Mouse (Mus musculus): ENCODE results near the gene Nipbl. TPM values are rescaled to one million over a fixed set of nuclear protein-coding genes. Genes with fewer than 3 reads are reported as not detected.
A peak's percentile ranks its signal among the peaks of the same experiment; 100 is the strongest.

The Nipbl gene
- polyA plus RNA-seq, 1 experiment from 2014 or later, result 5.7 TPM

- ATAC-seq, result no peak
- Histone ChIP-seq H3K9me3 (ENCODE audit: low read length) (no peaks in the 10 kb centered on the region), H3K4me3 (ENCODE audit: low read depth, low read length) (no peak overlapping the region), H3K4me2 (ENCODE audit: low read depth, low read length) (no peak overlapping the region), H3K27me3 (ENCODE audit: insufficient read depth, low read length) (no peaks in the 10 kb centered on the region), H3K27ac (ENCODE audit: low read depth) (no peak overlapping the region), H3K9ac (replicated peaks) (no peak overlapping the region), H3K36me3 (replicated peaks; ENCODE audit: insufficient read depth, low read length) (peaks cover 63% of the 10 kb centered on the region), H3K4me1 (ENCODE audit: insufficient read depth) (no peaks in the 10 kb centered on the region)
- TF ChIP-seq EP300 (IDR thresholded peaks at IDR 0.05; ENCODE audit: low read depth), result no peak
- no peak for TF ChIP-seq CTCF (IDR thresholded peaks at IDR 0.05; ENCODE audit: low read depth)
- DNase-seq, result no peak
- 62% methylated on average over 1 of the region's 1 CpGs for WGBS (ENCODE audit: insufficient replicate concordance)
Measured at GRCm38 (mm10) chr15:8305474-8305873, 138.8 kb downstream of the Nipbl start.

- no peak for TF ChIP-seq EP300 (IDR thresholded peaks at IDR 0.05; ENCODE audit: low read depth)
- no peak for TF ChIP-seq CTCF (IDR thresholded peaks at IDR 0.05; ENCODE audit: low read depth)
- 82% methylated on average over 10 of the region's 10 CpGs for WGBS (ENCODE audit: insufficient replicate concordance)
- H3K27me3 ChIP-seq (ENCODE audit: insufficient read depth, low read length), result no peaks in the 10 kb centered on the region
Measured at GRCm38 (mm10) chr15:8302944-8303343, 141.3 kb downstream of the Nipbl start.

GRCm38 (mm10) chr15:8294150-8294549 lies 150.1 kb downstream of the Nipbl start:
- no peak for DNase-seq
- Histone ChIP-seq H3K27me3 (ENCODE audit: insufficient read depth, low read length) (no peaks in the 10 kb centered on the region), H3K36me3 (replicated peaks; ENCODE audit: insufficient read depth, low read length) (peaks cover 77% of the 10 kb centered on the region), H3K9ac (replicated peaks) (no peak overlapping the region), H3K9me3 (ENCODE audit: low read length) (no peaks in the 10 kb centered on the region), H3K4me1 (ENCODE audit: insufficient read depth) (no peaks in the 10 kb centered on the region), H3K4me2 (ENCODE audit: low read depth, low read length) (no peak overlapping the region), H3K4me3 (ENCODE audit: low read depth, low read length) (no peak overlapping the region), H3K27ac (ENCODE audit: low read depth) (no peak overlapping the region)
- ATAC-seq, result no peak
- TF ChIP-seq EP300 (IDR thresholded peaks at IDR 0.05; ENCODE audit: low read depth) (no peak), CTCF (IDR thresholded peaks at IDR 0.05; ENCODE audit: low read depth) (no peak)
- 86% methylated on average over 6 of the region's 6 CpGs for WGBS (ENCODE audit: insufficient replicate concordance)

More at GRCm38 (mm10) chr15:8302944-8303343, 141.3 kb downstream of the Nipbl start:
- peaks cover 74% of the 10 kb centered on the region for H3K36me3 ChIP-seq (replicated peaks; ENCODE audit: insufficient read depth, low read length)
- no peak overlapping the region for H3K9ac ChIP-seq (replicated peaks)
- H3K9me3 ChIP-seq (ENCODE audit: low read length), result no peaks in the 10 kb centered on the region
- no peak overlapping the region for H3K4me2 ChIP-seq (ENCODE audit: low read depth, low read length)
- no peaks in the 10 kb centered on the region for H3K4me1 ChIP-seq (ENCODE audit: insufficient read depth)
- no peak for DNase-seq
- no peak overlapping the region for H3K4me3 ChIP-seq (ENCODE audit: low read depth, low read length)
- ATAC-seq, result no peak
- H3K27ac ChIP-seq (ENCODE audit: low read depth), result no peak overlapping the region

- H3K9me3 ChIP-seq (ENCODE audit: low read length), result no peaks in the 10 kb centered on the region
- ATAC-seq (peak; percentile 88), DNase-seq (peak; percentile 43)
- no peaks in the 10 kb centered on the region for H3K4me1 ChIP-seq (ENCODE audit: insufficient read depth)
- peaks cover 52% of the 10 kb centered on the region for H3K36me3 ChIP-seq (replicated peaks; ENCODE audit: insufficient read depth, low read length)
- TF ChIP-seq CTCF (IDR thresholded peaks at IDR 0.05; ENCODE audit: low read depth) (no peak), EP300 (IDR thresholded peaks at IDR 0.05; ENCODE audit: low read depth) (no peak)
- no peak overlapping the region for H3K9ac ChIP-seq (replicated peaks)
- H3K27me3 ChIP-seq (ENCODE audit: insufficient read depth, low read length), result no peaks in the 10 kb centered on the region
- no peak overlapping the region for H3K4me3 ChIP-seq (ENCODE audit: low read depth, low read length)
- WGBS (ENCODE audit: insufficient replicate concordance), result 86% methylated on average over 14 of the region's 14 CpGs
- no peak overlapping the region for H3K4me2 ChIP-seq (ENCODE audit: low read depth, low read length)
- no peak overlapping the region for H3K27ac ChIP-seq (ENCODE audit: low read depth)
Measured at GRCm38 (mm10) chr15:8291251-8291650, 153.0 kb downstream of the Nipbl start.

GRCm38 (mm10) chr15:8282155-8282554 lies 162.1 kb downstream of the Nipbl start:
- Histone ChIP-seq H3K36me3 (replicated peaks; ENCODE audit: insufficient read depth, low read length) (no peaks in the 10 kb centered on the region), H3K27me3 (ENCODE audit: insufficient read depth, low read length) (no peaks in the 10 kb centered on the region), H3K4me2 (ENCODE audit: low read depth, low read length) (no peak overlapping the region), H3K9ac (replicated peaks) (no peak overlapping the region), H3K4me3 (ENCODE audit: low read depth, low read length) (no peak overlapping the region), H3K9me3 (ENCODE audit: low read length) (no peaks in the 10 kb centered on the region), H3K4me1 (ENCODE audit: insufficient read depth) (no peaks in the 10 kb centered on the region), H3K27ac (ENCODE audit: low read depth) (no peak overlapping the region)
- 78% methylated on average over 2 of the region's 2 CpGs for WGBS (ENCODE audit: insufficient replicate concordance)
- TF ChIP-seq CTCF (IDR thresholded peaks at IDR 0.05; ENCODE audit: low read depth) (no peak), EP300 (IDR thresholded peaks at IDR 0.05; ENCODE audit: low read depth) (no peak)
- DNase-seq, result no peak
- no peak for ATAC-seq

- Histone ChIP-seq H3K27ac (ENCODE audit: low read depth) (no peak overlapping the region), H3K9me3 (ENCODE audit: low read length) (no peaks in the 10 kb centered on the region), H3K4me3 (ENCODE audit: low read depth, low read length) (no peak overlapping the region), H3K4me1 (ENCODE audit: insufficient read depth) (no peaks in the 10 kb centered on the region), H3K27me3 (ENCODE audit: insufficient read depth, low read length) (no peaks in the 10 kb centered on the region), H3K36me3 (replicated peaks; ENCODE audit: insufficient read depth, low read length) (no peaks in the 10 kb centered on the region), H3K9ac (replicated peaks) (no peak overlapping the region), H3K4me2 (ENCODE audit: low read depth, low read length) (no peak overlapping the region)
- no peak for TF ChIP-seq CTCF (IDR thresholded peaks at IDR 0.05; ENCODE audit: low read depth)
- TF ChIP-seq EP300 (IDR thresholded peaks at IDR 0.05; ENCODE audit: low read depth), result no peak
- ATAC-seq, result no peak
- WGBS (ENCODE audit: insufficient replicate concordance), result 62% methylated on average over 7 of the region's 7 CpGs
- DNase-seq, result no peak
Measured at GRCm38 (mm10) chr15:8281701-8282100, 162.6 kb downstream of the Nipbl start.
